Comparison of ENCODE assay signal across 20 mouse cellular contexts in genomic region chr10:92428026-92428425, GRCm38 (mm10).
A peak's percentile ranks its signal among the peaks of the same experiment; 100 is the strongest.
DNase-seq lines count a peak whose midpoint lies in the region; ATAC-seq and TF ChIP-seq lines count a peak whose summit lies in the region.
"Had no signal": no experiment of that assay in that cellular context is flagged by ENCODE, and none has a peak within 500 bp of the region (broad histone marks: within the 10 kb centered on the region; RNA-seq: fewer than 3 reads in every experiment).

No protein-coding gene starts in this region.

- ATAC-seq in hindbrain, embryonic 12.5 days (ENCODE audit: low FRiP score): no peak
- no peak for ATAC-seq in hindbrain, postnatal 0 days
- ATAC-seq in midbrain, embryonic 11.5 days (ENCODE audit: low FRiP score): no peak
- no peak; the same call in 1 of the 2 replicates for ATAC-seq in midbrain, embryonic 14.5 days (ENCODE audit: low FRiP score, low TSS enrichment)
- no peak for ATAC-seq in neural tube, embryonic 15.5 days (ENCODE audit: low FRiP score)
- ATAC-seq: activated CD4-positive, CD25-positive, alpha-beta regulatory T cell, adult 4 months; forebrain, embryonic 15.5 days; Patski had no signal

- no peak overlapping the region for H3K4me3 ChIP-seq in hindbrain, embryonic 12.5 days
- H3K4me3 ChIP-seq in hindbrain, postnatal 0 days (ENCODE audit: low read length): no peak overlapping the region
- H3K4me3 ChIP-seq in midbrain, embryonic 11.5 days (ENCODE audit: low read depth, low read length): no peak overlapping the region
- H3K4me3 ChIP-seq in midbrain, embryonic 14.5 days (replicated peaks; ENCODE audit: low read depth, low read length): no peak overlapping the region
- H3K4me3 ChIP-seq in neural tube, embryonic 15.5 days (replicated peaks): no peak overlapping the region
- H3K4me3 ChIP-seq: embryonic facial prominence, embryonic 10.5 days; forebrain, embryonic 15.5 days; heart, adult 2 months; heart, embryonic 15.5 days had no signal

- DNase-seq in hindbrain, postnatal 0 days (ENCODE audit: low spot score): no peak
- DNase-seq in midbrain, embryonic 11.5 days (ENCODE audit: low spot score, missing footprints): peak; percentile 84
- peak; percentile 68 for DNase-seq in midbrain, embryonic 14.5 days
- DNase-seq in layer of hippocampus, postnatal 25 days (ENCODE audit: extremely low spot score in 1 of 2, low spot score in 1 of 2): no peak
- DNase-seq: adrenal gland, postnatal 14 days; cerebellum, adult 11-12 months; cerebellum, adult 9-11 months; gastrocnemius, postnatal 14 days; heart, adult 2 months; heart, postnatal 14 days had no signal

- H3K4me2 ChIP-seq in hindbrain, embryonic 12.5 days (replicated peaks): no peak overlapping the region
- H3K4me2 ChIP-seq in hindbrain, postnatal 0 days (ENCODE audit: low read depth, low read length): no peak overlapping the region
- no peak overlapping the region for H3K4me2 ChIP-seq in midbrain, embryonic 11.5 days
- no peak overlapping the region for H3K4me2 ChIP-seq in midbrain, embryonic 14.5 days (ENCODE audit: low read length)
- H3K4me2 ChIP-seq in neural tube, embryonic 15.5 days: no peak overlapping the region
- H3K4me2 ChIP-seq: forebrain, embryonic 15.5 days; heart, embryonic 11.5 days; heart, embryonic 15.5 days; hindbrain, embryonic 14.5 days had no signal

- H3K9me3 ChIP-seq in hindbrain, embryonic 12.5 days (replicated peaks): no peaks in the 10 kb centered on the region
- no peaks in the 10 kb centered on the region for H3K9me3 ChIP-seq in hindbrain, postnatal 0 days (ENCODE audit: low read length)
- no peaks in the 10 kb centered on the region for H3K9me3 ChIP-seq in midbrain, embryonic 11.5 days (ENCODE audit: control insufficient read depth, low read length)
- H3K9me3 ChIP-seq in midbrain, embryonic 14.5 days (ENCODE audit: control insufficient read depth, low read length): no peaks in the 10 kb centered on the region
- no peaks in the 10 kb centered on the region for H3K9me3 ChIP-seq in neural tube, embryonic 15.5 days (replicated peaks)
- H3K9me3 ChIP-seq: embryonic facial prominence, embryonic 10.5 days; forebrain, embryonic 15.5 days; heart, embryonic 15.5 days had no signal

- H3K36me3 ChIP-seq in hindbrain, embryonic 12.5 days: no peaks in the 10 kb centered on the region
- H3K36me3 ChIP-seq in hindbrain, postnatal 0 days (ENCODE audit: insufficient read depth, low read length): no peaks in the 10 kb centered on the region
- H3K36me3 ChIP-seq in midbrain, embryonic 11.5 days (ENCODE audit: control insufficient read depth, insufficient read depth, low read length): no peaks in the 10 kb centered on the region
- H3K36me3 ChIP-seq in midbrain, embryonic 14.5 days (ENCODE audit: control insufficient read depth, insufficient read depth, low read length): no peaks in the 10 kb centered on the region
- no peaks in the 10 kb centered on the region for H3K36me3 ChIP-seq in neural tube, embryonic 15.5 days
- H3K36me3 ChIP-seq: embryonic facial prominence, embryonic 10.5 days; forebrain, embryonic 15.5 days; heart, embryonic 15.5 days had no signal

- H3K4me1 ChIP-seq in hindbrain, embryonic 12.5 days: peaks cover 10% of the 10 kb centered on the region; the same call in 1 of the 2 replicates
- H3K4me1 ChIP-seq in hindbrain, postnatal 0 days (ENCODE audit: insufficient read depth, low read length): no peaks in the 10 kb centered on the region
- peaks cover 13% of the 10 kb centered on the region for H3K4me1 ChIP-seq in midbrain, embryonic 11.5 days (ENCODE audit: control insufficient read depth, insufficient read depth, low read length)
- H3K4me1 ChIP-seq in midbrain, embryonic 14.5 days (ENCODE audit: control insufficient read depth, insufficient read depth, low read length): peaks cover 17% of the 10 kb centered on the region
- H3K4me1 ChIP-seq in neural tube, embryonic 15.5 days: peaks cover 3% of the 10 kb centered on the region; the same call in 1 of the 2 replicates
- H3K4me1 ChIP-seq: embryonic facial prominence, embryonic 10.5 days had no signal

- WGBS in hindbrain, embryonic 12.5 days: 30% methylated on average over 4 of the region's 4 CpGs
- 17% methylated on average over 4 of the region's 4 CpGs for WGBS in hindbrain, postnatal 0 days
- 15% methylated on average over 4 of the region's 4 CpGs for WGBS in midbrain, embryonic 11.5 days
- 9% methylated on average over 4 of the region's 4 CpGs for WGBS in midbrain, embryonic 14.5 days
- 7% methylated on average over 4 of the region's 4 CpGs for WGBS in neural tube, embryonic 15.5 days

- no peak overlapping the region for H3K9ac ChIP-seq in hindbrain, embryonic 12.5 days
- no peak overlapping the region for H3K9ac ChIP-seq in hindbrain, postnatal 0 days (replicated peaks; ENCODE audit: low read length)
- no peak overlapping the region for H3K9ac ChIP-seq in midbrain, embryonic 11.5 days (ENCODE audit: low read length)
- no peak overlapping the region for H3K9ac ChIP-seq in midbrain, embryonic 14.5 days (replicated peaks; ENCODE audit: low read length)
- H3K9ac ChIP-seq in neural tube, embryonic 15.5 days (replicated peaks): no peak overlapping the region
- H3K9ac ChIP-seq: forebrain, embryonic 15.5 days; heart, embryonic 15.5 days; hindbrain, embryonic 14.5 days had no signal

- H3K27me3 ChIP-seq in hindbrain, embryonic 12.5 days: no peaks in the 10 kb centered on the region
- no peaks in the 10 kb centered on the region for H3K27me3 ChIP-seq in hindbrain, postnatal 0 days (ENCODE audit: insufficient read depth, low read length)
- no peaks in the 10 kb centered on the region for H3K27me3 ChIP-seq in midbrain, embryonic 11.5 days (ENCODE audit: control insufficient read depth, insufficient read depth, low read length)
- H3K27me3 ChIP-seq in midbrain, embryonic 14.5 days (ENCODE audit: control insufficient read depth, insufficient read depth, low read length): no peaks in the 10 kb centered on the region
- H3K27me3 ChIP-seq in neural tube, embryonic 15.5 days (replicated peaks): no peaks in the 10 kb centered on the region
- H3K27me3 ChIP-seq: CH12.LX; heart, embryonic 15.5 days; Patski had no signal

- H3K27ac ChIP-seq in hindbrain, embryonic 12.5 days: peak overlapping the region; percentile 55; the same call in 1 of the 2 replicates
- H3K27ac ChIP-seq in hindbrain, postnatal 0 days: no peak overlapping the region
- peak overlapping the region; percentile 17; the same call in 1 of the 2 replicates for H3K27ac ChIP-seq in midbrain, embryonic 11.5 days (ENCODE audit: low read depth, low read length)
- peak overlapping the region; percentile 70 for H3K27ac ChIP-seq in midbrain, embryonic 14.5 days (replicated peaks; ENCODE audit: low read depth, low read length)
- H3K27ac ChIP-seq in neural tube, embryonic 15.5 days (replicated peaks): no peak overlapping the region
- H3K27ac ChIP-seq: embryonic facial prominence, embryonic 10.5 days; forebrain, embryonic 15.5 days; heart, adult 2 months; heart, embryonic 15.5 days; hindbrain, embryonic 14.5 days had no signal

- TF ChIP-seq CTCF in hindbrain, postnatal 0 days (IDR thresholded peaks at IDR 0.05; ENCODE audit: low read depth): no peak

Comparison
In these comparisons a context has a peak if more than half of its experiments do, and no peak if none do; other contexts are left out.
1. H3K27ac ChIP-seq: peak in hindbrain, embryonic 12.5 days (single experiment), midbrain, embryonic 11.5 days (single experiment) and midbrain, embryonic 14.5 days (single experiment); none in hindbrain, postnatal 0 days (single experiment) and neural tube, embryonic 15.5 days (single experiment).
2. DNase-seq: peak in midbrain, embryonic 11.5 days (single experiment) and midbrain, embryonic 14.5 days (single experiment); none in hindbrain, postnatal 0 days (single experiment) and layer of hippocampus, postnatal 25 days (0 of 2).